7 mouse cellular contexts compared by ENCODE assay signal in genomic region chr5:136929073-136929472, GRCm38 (mm10). TPM values are rescaled to one million over a fixed set of nuclear protein-coding genes. Genes with fewer than 3 reads are reported as not detected.
DNase-seq lines count a peak whose midpoint lies in the region; ATAC-seq and TF ChIP-seq lines count a peak whose summit lies in the region.

No protein-coding gene starts in this region.

- no peaks in the 10 kb centered on the region for H3K27me3 ChIP-seq in intestine, postnatal 0 days (replicated peaks; ENCODE audit: control insufficient read depth, insufficient read depth, low read length)
- H3K27me3 ChIP-seq in midbrain, embryonic 12.5 days: no peaks in the 10 kb centered on the region
- no peaks in the 10 kb centered on the region for H3K27me3 ChIP-seq in small intestine, adult 2 months (ENCODE audit: control insufficient read depth, insufficient read depth, low read length)

- H3K9me3 ChIP-seq in intestine, postnatal 0 days (ENCODE audit: control insufficient read depth): no peaks in the 10 kb centered on the region
- H3K9me3 ChIP-seq in midbrain, embryonic 12.5 days: no peaks in the 10 kb centered on the region

- H3K9ac ChIP-seq in intestine, postnatal 0 days (ENCODE audit: low read depth, low read length): no peak overlapping the region
- no peak overlapping the region for H3K9ac ChIP-seq in midbrain, embryonic 12.5 days (replicated peaks)

- H3K36me3 ChIP-seq in intestine, postnatal 0 days (ENCODE audit: control insufficient read depth, insufficient read depth): peaks cover 6% of the 10 kb centered on the region; the same call in 1 of the 2 replicates
- H3K36me3 ChIP-seq in midbrain, embryonic 12.5 days: no peaks in the 10 kb centered on the region; the same call in 1 of the 2 replicates
- H3K36me3 ChIP-seq in small intestine, adult 2 months (ENCODE audit: control insufficient read depth, insufficient read depth, low read length): peaks cover 9% of the 10 kb centered on the region; the same call in 1 of the 2 replicates

- peak; percentile 64 for ATAC-seq in intestine, postnatal 0 days
- peak; percentile 63 for ATAC-seq in midbrain, embryonic 12.5 days (ENCODE audit: low FRiP score, low read depth)

- no peak overlapping the region for H3K4me2 ChIP-seq in intestine, postnatal 0 days (replicated peaks; ENCODE audit: low read depth)
- no peak overlapping the region for H3K4me2 ChIP-seq in midbrain, embryonic 12.5 days (replicated peaks)

- no peak overlapping the region for H3K4me3 ChIP-seq in intestine, postnatal 0 days (ENCODE audit: low read depth, low read length)
- H3K4me3 ChIP-seq in midbrain, embryonic 12.5 days: no peak overlapping the region
- no peak overlapping the region for H3K4me3 ChIP-seq in small intestine, adult 2 months (ENCODE audit: low read depth, low read length)

- WGBS in intestine, postnatal 0 days: 11% methylated on average over 4 of the region's 4 CpGs
- WGBS in midbrain, embryonic 12.5 days: 22% methylated on average over 4 of the region's 4 CpGs
- WGBS in small intestine, adult 2 months: 12% methylated on average over 4 of the region's 4 CpGs

- TF ChIP-seq CTCF in intestine, postnatal 0 days (IDR thresholded peaks at IDR 0.05; ENCODE audit: low read depth): peak; percentile 96
- peak; percentile 84; the same call in 1 of the 2 replicates for TF ChIP-seq CTCF in small intestine, adult 2 months (IDR thresholded peaks at IDR 0.05; ENCODE audit: extremely low read depth, insufficient read length, insufficient replicate concordance, low read depth, low read length)

- H3K27ac ChIP-seq in intestine, postnatal 0 days (ENCODE audit: low read depth, low read length): no peak overlapping the region
- no peak overlapping the region for H3K27ac ChIP-seq in midbrain, embryonic 12.5 days (replicated peaks)
- peak overlapping the region; percentile 96; the same call in 1 of the 2 replicates for H3K27ac ChIP-seq in small intestine, adult 2 months (ENCODE audit: insufficient read depth, low read depth, low read length)

- no peaks in the 10 kb centered on the region for H3K4me1 ChIP-seq in intestine, postnatal 0 days (replicated peaks; ENCODE audit: control insufficient read depth, insufficient read depth, low read length)
- 0 out of 2 replicates have a peak, but pooled peaks cover 3% of the 10 kb centered on the region for H3K4me1 ChIP-seq in midbrain, embryonic 12.5 days
- peaks cover 37% of the 10 kb centered on the region for H3K4me1 ChIP-seq in small intestine, adult 2 months (ENCODE audit: control insufficient read depth, insufficient read depth, insufficient read length, low read length)

- intact Hi-C loops in left cerebral cortex, postnatal 36 days (cut with DNase I): loop anchor here (5.0 kb wide), 1 partner anchor 43 kb away; no protein-coding TSS in a partner anchor

- no peak for TF ChIP-seq POLR2A in small intestine, adult 2 months (IDR thresholded peaks at IDR 0.05; ENCODE audit: low read depth, low read length)

- DNase-seq in adrenal gland, postnatal 10 days: peak; percentile 91
- peak; percentile 84 for DNase-seq in embryo, embryonic 9.5 days (ENCODE audit: extremely low spot score)
- DNase-seq in heart, adult 11 months: peak; percentile 95
- peak; percentile 60 to 81 for DNase-seq in left cerebral cortex, postnatal 36 days (ENCODE audit: low spot score in 2 of 2)

RNA-seq across cellular contexts. Expression of gene Ift22, which starts 21.1 kb away (rescaled TPM):
- 10 to 100 TPM; 24.5 to 27.5 TPM for total RNA-seq in adrenal gland, postnatal 10 days (2021)
- 24.7 and 25.2 TPM in 2 replicates for polyA plus RNA-seq in intestine, postnatal 0 days (2015; fragmentation: Nextera tagmentation; extraction: Ambion mirVana)
- total RNA-seq in left cerebral cortex, postnatal 36 days (2021): 100 to 1,000 TPM in 1 of 2 experiments, 10 to 100 TPM in 1; 86.1 to 105 TPM
- 112 and 113 TPM in 2 replicates for polyA plus RNA-seq in midbrain, embryonic 12.5 days (2016; fragmentation: Nextera tagmentation; extraction: Ambion mirVana)
- polyA plus RNA-seq in small intestine, adult 2 months (2012; rRNA removed): 11.1 and 13.3 TPM in 2 replicates

RNA-seq across cellular contexts. Expression of gene Fis1, which starts 24.0 kb away (rescaled TPM):
- total RNA-seq in adrenal gland, postnatal 10 days (2021): 100 to 1,000 TPM; 164 to 186 TPM
- polyA plus RNA-seq in intestine, postnatal 0 days (2015; fragmentation: Nextera tagmentation; extraction: Ambion mirVana): 318 and 324 TPM in 2 replicates
- 100 to 1,000 TPM; 250 to 282 TPM for total RNA-seq in left cerebral cortex, postnatal 36 days (2021)
- polyA plus RNA-seq in midbrain, embryonic 12.5 days (2016; fragmentation: Nextera tagmentation; extraction: Ambion mirVana): 314 and 323 TPM in 2 replicates
- 106 and 261 TPM in 2 replicates for polyA plus RNA-seq in small intestine, adult 2 months (2012; rRNA removed)

RNA-seq across cellular contexts. Expression of gene Cldn15, which starts 37.3 kb away (rescaled TPM):
- total RNA-seq in adrenal gland, postnatal 10 days (2021): 10 to 100 TPM; 10.7 to 13.6 TPM
- 29.5 and 31.2 TPM in 2 replicates for polyA plus RNA-seq in intestine, postnatal 0 days (2015; fragmentation: Nextera tagmentation; extraction: Ambion mirVana)
- not detected for total RNA-seq in left cerebral cortex, postnatal 36 days (2021)
- 0.19 TPM in 1 of 2 replicates, not detected in the other for polyA plus RNA-seq in midbrain, embryonic 12.5 days (2016; fragmentation: Nextera tagmentation; extraction: Ambion mirVana)
- polyA plus RNA-seq in small intestine, adult 2 months (2012; rRNA removed): 313 and 657 TPM in 2 replicates

RNA-seq across cellular contexts. Expression of gene Col26a1, which starts 46.1 kb away (rescaled TPM):
- total RNA-seq in adrenal gland, postnatal 10 days (2021): 1 to 10 TPM; 6.7 to 8.3 TPM
- 2.2 and 2.7 TPM in 2 replicates for polyA plus RNA-seq in intestine, postnatal 0 days (2015; fragmentation: Nextera tagmentation; extraction: Ambion mirVana)
- total RNA-seq in left cerebral cortex, postnatal 36 days (2021): 10 to 100 TPM in 1 of 2 experiments, 1 to 10 TPM in 1; 8.3 to 13.7 TPM
- 48.0 and 70.8 TPM in 2 replicates for polyA plus RNA-seq in midbrain, embryonic 12.5 days (2016; fragmentation: Nextera tagmentation; extraction: Ambion mirVana)
- polyA plus RNA-seq in small intestine, adult 2 months (2012; rRNA removed): 0.04 and 0.72 TPM in 2 replicates

RNA-seq across cellular contexts. Expression of gene Plod3, which starts 57.7 kb away (rescaled TPM):
- 10 to 100 TPM; 43.5 to 49.6 TPM for total RNA-seq in adrenal gland, postnatal 10 days (2021)
- polyA plus RNA-seq in intestine, postnatal 0 days (2015; fragmentation: Nextera tagmentation; extraction: Ambion mirVana): 11.1 and 11.8 TPM in 2 replicates
- 10 to 100 TPM; 30.4 to 40.3 TPM for total RNA-seq in left cerebral cortex, postnatal 36 days (2021)
- 39.0 and 40.7 TPM in 2 replicates for polyA plus RNA-seq in midbrain, embryonic 12.5 days (2016; fragmentation: Nextera tagmentation; extraction: Ambion mirVana)
- polyA plus RNA-seq in small intestine, adult 2 months (2012; rRNA removed): 17.1 and 21.6 TPM in 2 replicates

Comparison
In these comparisons a context has a peak if more than half of its experiments do, and no peak if none do; other contexts are left out.
1. RNA of gene Cldn15, which starts 37.3 kb away (polyA plus RNA-seq): 313 to 657 TPM in small intestine, adult 2 months and 29.5 to 31.2 TPM in intestine, postnatal 0 days; 0.19 TPM in midbrain, embryonic 12.5 days; every median in the first group is over 10 times any median in the second.
2. Peak in every context shown above with its lines, with median percentiles within 50 percentile points of each other: DNase-seq.